Mouse (Mus musculus) heart, adult 9 months (tissue): ENCODE measurements around the gene Aldh6a1.

Source experiments
- DNase-seq, 2 experiments: peaks; one replicate each; pipeline ENCODE4 v3.0.0; 2022; ENCODE audit warnings: low spot score in 2 of 2

Aldh6a1 gene

GRCm38 (mm10) chr12:84450718-84451646, at the start of gene Aldh6a1, which contains the start of gene Lin52:
Aldh6a1 (minus strand) TSS chr12:84451004.
Lin52 (plus strand) TSS chr12:84451422.
- peak; percentile 100 for DNase-seq

- DNase-seq = no peak
Measured at GRCm38 (mm10) chr12:84496795-84497194, 46.0 kb upstream of the Aldh6a1 start.

DNA sequence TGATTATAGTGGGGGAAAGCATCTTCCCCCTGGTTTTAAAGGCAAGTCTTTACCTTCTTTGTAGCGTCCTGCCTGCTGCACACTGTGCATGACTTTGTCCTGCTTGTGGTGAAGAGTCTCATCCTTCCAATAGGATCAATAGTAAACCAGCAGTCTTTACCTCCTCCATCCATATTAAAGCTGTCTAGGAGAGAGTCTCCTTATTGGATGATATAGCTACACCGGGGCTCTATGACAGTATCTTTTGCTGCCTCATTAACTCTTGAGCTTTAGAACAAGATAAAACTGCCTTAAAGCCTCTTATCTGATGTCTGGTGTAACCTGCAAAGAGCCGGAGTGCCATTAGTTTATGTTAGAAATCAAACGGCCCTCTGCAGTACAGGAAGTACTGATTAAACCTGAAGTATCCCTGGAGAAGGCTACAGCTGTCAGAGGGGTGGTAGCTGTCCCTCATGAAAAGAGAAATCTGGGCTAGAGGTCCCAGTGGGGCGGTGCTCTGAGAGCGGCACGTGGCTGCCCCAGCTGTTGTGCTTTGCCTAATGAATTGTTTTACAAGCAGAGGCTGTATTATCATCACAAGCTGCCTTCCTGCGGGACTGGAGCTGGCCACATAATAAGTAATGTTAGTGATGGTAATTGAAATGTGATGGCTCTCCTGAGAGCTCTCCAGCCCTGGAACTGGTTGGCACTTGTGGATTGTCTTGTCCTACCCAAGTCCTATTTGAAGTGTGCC, 36.7 kb upstream of the Aldh6a1 start:
- peak; percentile 45 to 47 for DNase-seq

GRCm38 (mm10) chr12:84482778-84483585, 32.2 kb upstream of the Aldh6a1 start:
- no peak for DNase-seq

GRCm38 (mm10) chr12:84481251-84481650, 30.4 kb upstream of the Aldh6a1 start:
- DNase-seq = no peak

GRCm38 (mm10) chr12:84478937-84479336, 28.1 kb upstream of the Aldh6a1 start:
- no peak for DNase-seq

GRCm38 (mm10) chr12:84468701-84469100, 17.9 kb upstream of the Aldh6a1 start:
- peak in 1 of 2 experiments; percentile 31 for DNase-seq

- no peak for DNase-seq
Measured at GRCm38 (mm10) chr12:84462856-84463255, 12.1 kb upstream of the Aldh6a1 start.

GRCm38 (mm10) chr12:84461416-84461815, 10.6 kb upstream of the Aldh6a1 start:
- no peak for DNase-seq

GRCm38 (mm10) chr12:84459845-84460244, 9.0 kb upstream of the Aldh6a1 start:
- no peak for DNase-seq

DNA sequence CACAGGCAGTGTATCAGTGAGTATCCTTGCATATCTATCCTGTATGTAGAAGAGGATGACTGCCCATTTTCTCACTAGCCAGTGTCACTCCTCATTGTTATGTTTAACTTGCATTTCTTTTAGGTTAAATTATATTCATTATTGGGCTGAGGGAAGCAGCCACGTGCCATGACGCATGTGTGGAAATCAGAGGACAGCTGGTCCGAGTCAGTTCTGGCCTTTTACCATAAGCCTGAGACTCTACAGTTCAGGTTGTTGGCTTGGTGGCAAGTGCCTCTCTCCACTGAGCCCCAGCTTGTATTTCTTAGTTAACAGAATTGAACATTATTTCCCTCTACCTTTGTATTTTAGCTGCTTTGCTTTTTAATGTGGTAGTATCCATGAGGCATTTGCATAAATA, 6.1 kb upstream of the Aldh6a1 start:
- no peak for DNase-seq

GRCm38 (mm10) chr12:84451801-84452200, 997 bp upstream of the Aldh6a1 start:
- no peak for DNase-seq

DNA sequence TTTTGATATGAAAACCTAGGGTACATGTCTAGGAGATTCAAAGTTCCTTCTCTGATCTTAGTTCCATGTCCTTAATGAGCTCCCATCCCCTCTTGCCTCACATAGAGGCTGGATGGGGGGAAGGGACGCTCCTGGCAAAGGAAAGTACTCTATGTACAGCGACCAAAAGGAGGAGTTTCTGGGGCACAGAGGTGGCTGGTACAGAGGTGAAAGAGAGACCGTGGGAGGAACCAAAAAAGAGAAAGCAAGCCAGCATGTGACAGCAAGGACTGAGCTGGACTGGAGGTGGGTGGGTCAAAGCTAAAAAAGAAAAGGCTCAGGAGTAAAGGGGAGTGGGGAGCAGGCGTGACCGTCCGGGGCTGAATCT, 470 bp downstream of the Aldh6a1 start:
- no peak for DNase-seq

DNA sequence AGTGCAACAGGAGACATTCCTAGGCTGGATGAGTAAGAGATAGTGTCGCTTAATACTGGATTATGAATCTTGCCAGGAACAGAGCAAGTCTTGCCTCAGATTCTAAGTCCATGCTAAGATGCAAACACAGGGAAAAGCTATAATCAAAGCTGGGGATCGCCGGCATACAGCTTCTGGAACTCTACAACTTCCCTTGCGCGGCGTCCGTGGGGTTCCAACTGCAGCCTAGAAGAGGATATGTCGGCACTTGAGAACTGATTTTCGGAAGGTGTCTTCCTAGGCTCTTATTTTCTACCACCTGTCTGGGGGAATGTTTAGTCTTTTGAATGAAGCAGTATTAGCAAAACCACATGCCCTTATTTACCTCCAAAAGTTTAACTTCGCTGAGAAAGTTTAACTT, 917 bp downstream of the Aldh6a1 start:
- peak in 1 of 2 experiments; percentile 3 for DNase-seq

DNA sequence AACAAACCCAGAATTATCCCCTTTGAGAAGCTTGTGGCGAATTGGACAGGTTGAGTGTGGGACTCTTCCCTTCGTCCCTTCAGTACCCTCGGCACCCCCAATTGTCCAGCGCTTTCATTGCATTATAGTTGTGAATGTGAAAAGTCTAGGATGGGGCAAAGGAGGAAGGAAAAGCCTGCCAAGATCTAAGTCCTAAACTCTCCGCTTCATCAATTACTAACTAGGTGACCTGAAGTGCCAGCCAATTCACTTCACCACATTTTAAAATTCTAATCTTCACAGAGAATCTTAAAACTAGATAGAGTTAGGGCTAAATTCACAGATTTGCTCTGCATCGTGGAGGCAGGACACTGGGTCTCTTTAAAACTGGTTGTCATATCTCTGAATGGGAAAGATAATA, 2.6 kb downstream of the Aldh6a1 start:
- DNase-seq = no peak

DNA sequence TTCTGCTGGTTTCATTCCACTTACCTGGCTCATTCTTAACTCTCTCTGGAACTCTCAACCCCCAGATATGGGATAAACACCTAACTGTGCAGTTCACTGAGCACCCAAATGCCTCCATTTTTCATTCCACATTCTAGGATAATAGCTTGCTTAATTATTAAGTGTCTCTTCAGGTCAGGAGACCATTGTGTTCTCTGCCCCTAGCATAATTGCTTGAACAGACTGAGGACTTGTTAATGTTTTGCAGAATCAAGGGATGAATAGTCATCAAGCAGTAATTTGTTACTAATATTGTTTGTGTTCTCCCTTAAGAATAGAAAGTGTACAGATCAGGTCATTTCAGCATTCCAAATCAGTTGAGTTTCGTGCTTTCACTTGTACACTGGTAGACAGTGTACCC, 3.4 kb downstream of the Aldh6a1 start:
- DNase-seq = no peak

- DNase-seq = no peak
Measured at GRCm38 (mm10) chr12:84442526-84442925, 8.3 kb downstream of the Aldh6a1 start.

- no peak for DNase-seq
Measured at GRCm38 (mm10) chr12:84438697-84439096, 12.1 kb downstream of the Aldh6a1 start.

DNA sequence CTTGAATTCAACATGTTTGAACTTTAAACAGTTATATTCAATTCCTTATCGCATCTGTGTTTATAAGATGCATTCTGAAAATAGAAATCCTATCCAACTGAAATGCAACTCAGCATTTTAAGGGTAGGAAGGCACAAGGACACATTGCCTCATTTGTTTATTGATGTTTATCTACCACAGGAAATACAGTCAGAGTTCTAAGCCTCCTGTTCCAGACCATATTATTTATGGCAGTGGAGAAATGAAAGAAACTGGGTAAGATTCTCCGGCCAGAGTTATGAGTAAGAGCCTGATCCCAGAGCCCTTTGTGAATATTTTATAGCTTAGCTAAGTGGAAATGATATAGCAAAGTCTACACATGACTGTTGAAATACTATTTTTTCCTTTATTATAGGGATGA, 21.0 kb downstream of the Aldh6a1 start:
- no peak for DNase-seq

GRCm38 (mm10) chr12:84423990-84424389, 26.8 kb downstream of the Aldh6a1 start:
- DNase-seq = no peak

GRCm38 (mm10) chr12:84417605-84417922, 33.2 kb downstream of the Aldh6a1 start:
- DNase-seq = no peak
